Mouse (Mus musculus): ENCODE data around the gene Prkab1. TPM values are rescaled to one million over a fixed set of nuclear protein-coding genes. Genes with fewer than 3 reads are reported as not detected.
A peak's percentile ranks its signal among the peaks of the same experiment; 100 is the strongest.

Gene Prkab1
- polyA plus RNA-seq, 1 experiment from 2014 or later = 68.4 TPM

DNA sequence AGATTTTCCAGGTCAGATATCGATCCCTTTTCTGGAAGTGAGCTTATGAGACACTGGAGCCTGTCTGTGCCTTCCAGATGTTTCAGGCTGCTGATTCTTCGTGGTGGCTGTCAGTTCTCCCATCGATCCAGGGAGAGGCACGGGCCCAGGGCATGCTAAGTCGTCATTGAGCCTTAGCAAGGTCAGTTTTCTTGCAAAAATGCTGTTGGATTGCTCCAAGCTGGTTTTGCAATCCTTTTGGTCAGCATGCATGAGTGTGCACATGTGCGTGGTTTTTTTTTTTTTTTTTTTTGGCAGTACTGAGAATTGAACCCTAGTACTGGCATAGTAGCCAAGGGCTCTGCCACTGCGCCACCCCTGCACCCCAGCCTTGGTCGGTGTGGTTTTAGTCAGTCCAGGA is 21.2 kb downstream of the Prkab1 start:
- H3K9ac ChIP-seq = no peak overlapping the region
- H3K27ac ChIP-seq = no peak overlapping the region
- no peaks in the 10 kb centered on the region for H3K27me3 ChIP-seq (replicated peaks)
- no peaks in the 10 kb centered on the region for H3K36me3 ChIP-seq
- 0 out of 2 replicates have a peak, but pooled peaks cover 5% of the 10 kb centered on the region for H3K4me1 ChIP-seq (replicated peaks)
- no peaks in the 10 kb centered on the region for H3K9me3 ChIP-seq
- H3K4me2 ChIP-seq (replicated peaks) = no peak overlapping the region
- H3K4me3 ChIP-seq (replicated peaks) = no peak overlapping the region
- ATAC-seq = no peak
- WGBS = 86% methylated on average over 8 of the region's 8 CpGs

DNA sequence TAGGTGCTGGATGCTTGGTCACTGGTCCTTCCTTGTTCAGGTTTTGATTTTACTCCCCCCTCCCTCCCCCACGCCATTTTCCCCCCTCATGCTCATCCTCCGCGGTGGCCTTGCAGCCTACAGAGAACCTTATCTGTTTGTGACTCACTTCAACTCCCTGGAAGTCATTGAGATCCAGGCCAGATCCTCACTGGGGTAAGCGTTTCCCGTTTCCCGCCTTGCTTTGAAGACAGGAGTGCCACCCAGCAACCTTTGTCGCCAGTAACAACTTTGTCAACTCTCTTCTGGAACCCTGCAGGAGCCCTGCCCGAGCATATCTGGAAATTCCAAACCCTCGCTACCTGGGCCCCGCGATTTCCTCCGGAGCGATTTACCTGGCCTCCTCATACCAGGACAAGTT is 26.9 kb downstream of the Prkab1 start:
- ATAC-seq = no peak
- no peaks in the 10 kb centered on the region for H3K4me1 ChIP-seq (replicated peaks)
- no peak overlapping the region for H3K27ac ChIP-seq
- no peaks in the 10 kb centered on the region for H3K27me3 ChIP-seq (replicated peaks)
- H3K36me3 ChIP-seq = peaks cover 7% of the 10 kb centered on the region
- 76% methylated on average over 13 of the region's 13 CpGs for WGBS
- H3K9ac ChIP-seq = no peak overlapping the region
- H3K4me2 ChIP-seq (replicated peaks) = no peak overlapping the region
- no peak overlapping the region for H3K4me3 ChIP-seq (replicated peaks)
- no peaks in the 10 kb centered on the region for H3K9me3 ChIP-seq

DNA sequence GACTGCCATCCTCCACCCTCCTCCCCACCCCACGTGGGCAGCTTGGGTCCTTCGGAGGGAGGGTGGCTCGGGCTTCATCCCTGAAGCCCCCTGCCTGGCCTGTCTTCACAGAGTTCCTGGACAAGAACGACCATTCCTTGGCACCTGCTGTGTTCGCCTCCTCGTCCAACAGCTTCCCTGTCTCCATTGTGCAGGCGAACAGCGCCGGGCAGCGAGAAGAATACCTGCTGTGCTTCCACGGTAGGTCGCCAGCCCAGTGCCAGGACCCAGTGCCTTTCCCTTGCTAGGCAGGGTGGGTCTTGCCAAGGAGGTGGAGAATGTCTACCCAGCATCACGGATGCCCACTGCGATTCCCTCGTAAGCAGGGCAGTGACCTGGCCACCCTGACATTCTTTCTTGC is 30.2 kb downstream of the Prkab1 start:
- Histone ChIP-seq H3K9ac (no peak overlapping the region), H3K4me3 (replicated peaks) (no peak overlapping the region), H3K4me1 (replicated peaks) (no peaks in the 10 kb centered on the region), H3K9me3 (no peaks in the 10 kb centered on the region), H3K27me3 (replicated peaks) (no peaks in the 10 kb centered on the region), H3K27ac (no peak overlapping the region), H3K36me3 (peaks cover 15% of the 10 kb centered on the region), H3K4me2 (replicated peaks) (no peak overlapping the region)
- WGBS = 93% methylated on average over 15 of the region's 15 CpGs
- no peak for ATAC-seq

DNA sequence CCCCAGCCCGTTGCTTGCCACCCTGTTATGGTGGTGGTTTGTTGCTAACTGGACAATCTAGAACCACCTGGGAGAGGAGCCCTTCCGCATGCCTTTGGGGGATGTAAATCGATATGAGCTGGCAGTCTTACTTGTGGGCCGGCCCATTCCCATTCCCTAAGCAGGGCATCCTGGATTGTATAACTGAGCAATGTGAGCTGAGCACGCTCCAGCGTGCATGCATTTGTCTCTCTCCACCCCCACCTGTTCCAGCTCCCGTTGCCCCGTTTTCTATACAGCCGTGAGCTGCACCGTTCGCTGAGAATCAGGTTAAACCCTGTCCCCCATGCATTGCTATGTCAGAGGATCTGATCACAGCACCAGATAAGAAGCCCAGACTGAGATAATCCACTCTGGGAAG is 32.6 kb downstream of the Prkab1 start:
- WGBS = 96% methylated on average over 11 of the region's 11 CpGs
- Histone ChIP-seq H3K27ac (no peak overlapping the region), H3K9ac (no peak overlapping the region), H3K4me2 (replicated peaks) (no peak overlapping the region), H3K9me3 (no peaks in the 10 kb centered on the region), H3K4me1 (replicated peaks) (no peaks in the 10 kb centered on the region), H3K4me3 (replicated peaks) (no peak overlapping the region), H3K27me3 (replicated peaks) (no peaks in the 10 kb centered on the region), H3K36me3 (peaks cover 20% of the 10 kb centered on the region)
- ATAC-seq = no peak

DNA sequence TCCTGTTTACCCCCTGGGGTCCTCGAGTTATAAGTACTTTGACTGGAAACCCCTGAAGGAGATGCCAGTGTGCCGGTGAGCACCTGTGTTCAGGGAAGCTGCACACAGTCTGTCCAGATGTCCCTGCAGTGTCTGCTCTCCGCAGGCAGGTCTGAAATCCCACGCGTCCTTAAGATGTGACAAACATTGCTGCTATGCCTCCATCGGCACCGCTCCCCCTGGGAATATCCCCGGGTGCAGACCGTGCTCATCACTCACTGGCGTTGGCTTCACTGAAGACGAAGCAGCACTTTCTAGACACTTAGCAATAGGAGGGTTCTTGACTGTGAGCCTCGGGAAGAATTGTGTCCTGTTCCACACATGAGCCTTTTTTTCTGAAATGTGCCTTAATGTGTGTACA is 37.0 kb downstream of the Prkab1 start:
- H3K36me3 ChIP-seq = peaks cover 12% of the 10 kb centered on the region
- no peaks in the 10 kb centered on the region for H3K27me3 ChIP-seq (replicated peaks)
- H3K4me2 ChIP-seq (replicated peaks) = no peak overlapping the region
- no peak overlapping the region for H3K9ac ChIP-seq
- 90% methylated on average over 12 of the region's 12 CpGs for WGBS
- H3K4me3 ChIP-seq (replicated peaks) = no peak overlapping the region
- no peaks in the 10 kb centered on the region for H3K9me3 ChIP-seq
- peaks cover 3% of the 10 kb centered on the region; the same call in 1 of the 2 replicates for H3K4me1 ChIP-seq (replicated peaks)
- H3K27ac ChIP-seq = no peak overlapping the region
- no peak for ATAC-seq

DNA sequence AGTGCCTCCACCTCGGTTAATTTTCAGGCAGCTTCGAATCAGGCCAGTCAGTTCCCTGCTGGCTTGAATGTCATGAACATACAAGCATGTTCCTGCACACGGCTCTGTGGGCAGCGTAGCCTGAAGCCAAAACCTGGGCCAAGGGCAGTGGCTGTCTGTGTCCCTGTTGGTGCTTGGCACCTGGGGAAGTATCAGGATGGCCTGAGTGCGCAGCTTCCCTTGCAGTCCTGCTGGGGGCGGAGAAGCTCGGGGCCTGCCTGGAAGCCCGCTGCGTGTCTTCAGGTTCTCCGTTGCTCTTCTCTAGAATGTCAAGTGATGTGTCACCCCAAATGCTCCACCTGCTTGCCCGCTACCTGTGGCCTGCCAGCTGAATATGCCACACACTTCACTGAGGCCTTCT is 39.2 kb downstream of the Prkab1 start:
- peaks cover 3% of the 10 kb centered on the region; the same call in 1 of the 2 replicates for H3K4me1 ChIP-seq (replicated peaks)
- H3K36me3 ChIP-seq = peaks cover 9% of the 10 kb centered on the region
- H3K27ac ChIP-seq = no peak overlapping the region
- WGBS = 90% methylated on average over 11 of the region's 11 CpGs
- no peak for ATAC-seq
- no peak overlapping the region for H3K9ac ChIP-seq
- no peaks in the 10 kb centered on the region for H3K27me3 ChIP-seq (replicated peaks)
- H3K9me3 ChIP-seq = no peaks in the 10 kb centered on the region
- H3K4me2 ChIP-seq (replicated peaks) = no peak overlapping the region
- H3K4me3 ChIP-seq (replicated peaks) = no peak overlapping the region

DNA sequence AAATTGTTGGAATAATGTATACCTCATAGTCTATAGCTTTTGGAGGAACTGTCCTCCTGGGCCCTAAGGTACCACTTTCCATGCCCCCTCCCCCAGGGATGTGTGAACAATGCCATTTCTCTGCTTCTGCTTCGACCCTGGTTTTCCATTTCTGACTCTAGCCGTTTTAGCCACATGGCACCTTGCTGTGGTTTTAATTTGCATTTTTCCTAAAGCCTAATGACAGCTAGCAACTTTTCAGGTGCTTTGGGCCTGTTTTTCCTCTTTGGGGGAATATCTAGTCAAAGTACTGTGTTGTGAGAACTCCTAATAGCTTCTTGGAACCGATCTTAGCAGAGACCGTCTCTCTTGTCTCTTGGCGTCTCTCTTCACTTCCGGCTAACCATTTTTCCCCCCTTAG is 39.9 kb downstream of the Prkab1 start:
- no peak overlapping the region for H3K27ac ChIP-seq
- 93% methylated on average over 6 of the region's 6 CpGs for WGBS
- H3K36me3 ChIP-seq = peaks cover 4% of the 10 kb centered on the region
- no peak for ATAC-seq
- no peak overlapping the region for H3K9ac ChIP-seq
- no peaks in the 10 kb centered on the region for H3K9me3 ChIP-seq
- H3K4me3 ChIP-seq (replicated peaks) = no peak overlapping the region
- H3K27me3 ChIP-seq (replicated peaks) = no peaks in the 10 kb centered on the region
- peaks cover 3% of the 10 kb centered on the region; the same call in 1 of the 2 replicates for H3K4me1 ChIP-seq (replicated peaks)
- H3K4me2 ChIP-seq (replicated peaks) = no peak overlapping the region

DNA sequence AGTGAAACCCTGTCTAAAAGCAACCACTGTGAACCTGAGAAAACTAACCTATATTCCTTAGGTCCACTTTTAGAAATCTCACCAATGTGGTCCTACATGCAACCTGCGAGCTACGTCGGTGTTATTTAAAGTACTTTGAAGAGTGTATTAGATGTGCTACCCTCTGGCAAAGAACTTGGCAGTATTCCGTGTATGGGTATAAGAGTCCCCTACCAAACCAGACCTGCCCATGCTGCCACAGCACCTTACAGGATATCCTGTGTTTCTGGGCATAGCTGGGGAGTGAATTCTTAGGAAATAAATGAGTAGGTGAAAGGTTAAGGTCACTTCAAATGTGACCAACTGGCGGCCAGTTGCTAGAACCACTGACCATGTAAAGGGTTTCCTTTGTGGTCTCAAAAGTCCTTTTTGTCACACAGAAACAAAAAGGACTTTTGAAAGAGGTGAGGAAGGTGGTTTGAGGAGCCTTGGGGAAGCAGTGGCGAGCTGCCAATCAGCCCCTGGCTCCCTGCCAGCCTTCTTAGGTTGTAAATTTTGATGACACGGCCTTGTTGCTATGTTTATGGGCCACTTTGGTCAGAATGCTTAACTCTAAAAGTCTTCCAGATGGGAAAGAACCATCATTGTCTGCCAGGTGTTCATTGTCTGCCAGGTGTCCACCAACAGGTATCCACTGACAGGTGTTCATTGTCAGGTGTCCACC is 41.5 kb downstream of the Prkab1 start:
- peaks cover 3% of the 10 kb centered on the region; the same call in 1 of the 2 replicates for H3K4me1 ChIP-seq (replicated peaks)
- peaks cover 2% of the 10 kb centered on the region; the same call in 1 of the 2 replicates for H3K36me3 ChIP-seq
- 65% methylated on average over 7 of the region's 7 CpGs for WGBS
- no peak for ATAC-seq
- H3K9me3 ChIP-seq = no peaks in the 10 kb centered on the region
- H3K4me3 ChIP-seq (replicated peaks) = no peak overlapping the region
- no peak overlapping the region for H3K27ac ChIP-seq
- no peaks in the 10 kb centered on the region for H3K27me3 ChIP-seq (replicated peaks)
- no peak overlapping the region for H3K4me2 ChIP-seq (replicated peaks)
- no peak overlapping the region for H3K9ac ChIP-seq

DNA sequence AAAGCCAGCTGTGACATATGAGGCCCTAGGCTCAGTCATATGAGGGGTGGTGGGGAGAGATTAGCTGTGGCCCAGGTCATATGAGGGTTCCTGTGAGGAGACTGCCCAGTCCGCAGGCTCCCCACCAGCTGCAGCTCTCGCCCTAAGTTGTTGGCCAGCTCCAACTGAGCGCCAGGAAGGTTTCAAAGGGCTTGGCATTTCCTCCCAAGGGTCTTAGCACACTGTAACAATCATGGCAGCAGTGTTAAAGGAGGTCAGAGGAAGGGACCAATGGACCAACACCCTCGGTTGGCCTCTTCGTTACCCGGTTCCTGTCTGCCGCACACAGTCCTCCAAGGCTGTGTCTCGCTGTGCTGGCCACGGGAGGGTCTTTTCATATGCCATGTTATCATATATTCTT is 43.8 kb downstream of the Prkab1 start:
- Histone ChIP-seq H3K4me2 (replicated peaks) (no peak overlapping the region), H3K27me3 (replicated peaks) (no peaks in the 10 kb centered on the region), H3K27ac (no peak overlapping the region), H3K4me3 (replicated peaks) (no peak overlapping the region), H3K9me3 (no peaks in the 10 kb centered on the region), H3K4me1 (replicated peaks) (peaks cover 3% of the 10 kb centered on the region; the same call in 1 of the 2 replicates), H3K36me3 (no peaks in the 10 kb centered on the region; the same call in 1 of the 2 replicates), H3K9ac (no peak overlapping the region)
- 90% methylated on average over 9 of the region's 9 CpGs for WGBS
- no peak for ATAC-seq

DNA sequence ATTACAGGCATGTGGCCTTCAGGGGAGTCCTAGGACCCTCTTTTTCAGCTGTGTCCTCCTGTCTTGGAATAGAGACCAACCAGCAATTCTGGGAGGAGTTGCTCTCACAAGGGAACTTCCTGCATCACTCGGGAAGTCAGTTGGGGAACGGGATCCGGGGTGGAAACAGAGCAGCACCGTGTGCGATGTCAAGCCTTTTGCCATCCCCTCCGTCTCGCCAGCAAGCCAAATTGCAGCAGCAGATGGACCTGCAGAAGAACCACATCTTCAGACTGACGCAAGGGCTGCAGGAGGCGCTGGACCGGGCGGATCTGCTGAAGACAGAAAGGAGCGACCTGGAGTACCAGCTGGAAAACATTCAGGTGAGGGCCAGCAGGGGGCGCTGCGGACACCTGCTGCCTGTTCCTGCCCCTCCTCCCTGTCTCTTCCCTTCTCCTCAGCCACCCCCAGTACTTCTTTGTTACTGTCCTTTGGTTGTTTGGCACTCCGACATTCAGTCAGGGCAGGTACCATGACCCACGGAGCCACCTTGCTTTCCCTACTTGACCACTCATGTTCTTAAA is 45.1 kb downstream of the Prkab1 start:
- Histone ChIP-seq H3K9me3 (no peaks in the 10 kb centered on the region), H3K4me2 (replicated peaks) (no peak overlapping the region), H3K27me3 (replicated peaks) (no peaks in the 10 kb centered on the region), H3K9ac (no peak overlapping the region), H3K4me3 (replicated peaks) (no peak overlapping the region), H3K36me3 (no peaks in the 10 kb centered on the region), H3K27ac (0 out of 2 replicates have a peak overlapping the region, but pooled peaks have one; percentile 17), H3K4me1 (replicated peaks) (peaks cover 3% of the 10 kb centered on the region; the same call in 1 of the 2 replicates)
- 60% methylated on average over 16 of the region's 16 CpGs for WGBS
- no peak for ATAC-seq

DNA sequence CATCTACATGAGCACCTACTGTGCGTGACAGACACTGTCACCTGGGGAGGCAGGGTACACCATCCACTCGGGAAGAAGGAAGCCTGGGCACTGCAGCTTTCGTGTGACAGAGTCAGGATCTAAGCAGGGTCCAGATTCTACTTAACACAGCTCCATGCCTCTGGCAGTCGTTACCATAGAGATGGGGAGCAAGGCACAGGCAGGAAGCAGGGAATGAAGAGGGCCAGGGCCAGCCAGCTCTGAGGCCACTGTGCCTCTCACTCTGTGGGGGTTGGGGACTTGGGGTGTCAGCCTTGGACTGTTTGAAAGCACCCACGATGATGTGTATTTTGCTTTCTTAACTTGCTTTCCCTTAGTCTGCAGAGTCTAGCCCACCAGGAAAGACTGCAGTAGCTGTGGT is 46.1 kb downstream of the Prkab1 start:
- no peak overlapping the region for H3K9ac ChIP-seq
- peak overlapping the region; percentile 54 for H3K27ac ChIP-seq
- H3K4me2 ChIP-seq (replicated peaks) = no peak overlapping the region
- no peak overlapping the region for H3K4me3 ChIP-seq (replicated peaks)
- no peaks in the 10 kb centered on the region for H3K27me3 ChIP-seq (replicated peaks)
- 58% methylated on average over 5 of the region's 5 CpGs for WGBS
- ATAC-seq = no peak
- H3K9me3 ChIP-seq = no peaks in the 10 kb centered on the region
- H3K36me3 ChIP-seq = no peaks in the 10 kb centered on the region
- peaks cover 3% of the 10 kb centered on the region; the same call in 1 of the 2 replicates for H3K4me1 ChIP-seq (replicated peaks)

DNA sequence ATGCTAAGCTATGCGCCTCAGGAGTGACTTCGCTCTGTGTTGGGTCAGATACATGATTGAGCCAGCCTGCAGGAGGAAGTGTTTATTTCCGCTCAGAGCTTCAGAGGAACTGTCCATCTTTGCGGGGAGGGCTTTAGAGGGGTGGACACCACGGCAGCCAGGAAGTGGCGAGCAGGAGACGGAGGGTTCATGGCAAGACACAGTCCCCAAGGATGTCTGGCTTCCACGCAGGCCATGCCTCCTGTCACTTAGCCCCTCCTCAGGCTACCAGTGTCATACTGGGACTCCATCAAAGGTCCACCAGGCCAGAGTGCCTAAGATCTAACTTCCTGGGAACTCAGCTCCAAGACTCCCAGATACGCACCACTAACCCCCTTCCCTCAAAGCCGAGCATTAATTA is 46.6 kb downstream of the Prkab1 start:
- no peaks in the 10 kb centered on the region for H3K27me3 ChIP-seq (replicated peaks)
- no peak overlapping the region for H3K4me3 ChIP-seq (replicated peaks)
- whole genome bisulfite sequencing = 61% methylated on average over 10 of the region's 10 CpGs
- no peak for ATAC-seq
- H3K4me1 ChIP-seq (replicated peaks) = no peaks in the 10 kb centered on the region
- H3K36me3 ChIP-seq = no peaks in the 10 kb centered on the region
- H3K4me2 ChIP-seq (replicated peaks) = no peak overlapping the region
- no peak overlapping the region for H3K9ac ChIP-seq
- H3K27ac ChIP-seq = peak overlapping the region; percentile 54
- no peaks in the 10 kb centered on the region for H3K9me3 ChIP-seq

DNA sequence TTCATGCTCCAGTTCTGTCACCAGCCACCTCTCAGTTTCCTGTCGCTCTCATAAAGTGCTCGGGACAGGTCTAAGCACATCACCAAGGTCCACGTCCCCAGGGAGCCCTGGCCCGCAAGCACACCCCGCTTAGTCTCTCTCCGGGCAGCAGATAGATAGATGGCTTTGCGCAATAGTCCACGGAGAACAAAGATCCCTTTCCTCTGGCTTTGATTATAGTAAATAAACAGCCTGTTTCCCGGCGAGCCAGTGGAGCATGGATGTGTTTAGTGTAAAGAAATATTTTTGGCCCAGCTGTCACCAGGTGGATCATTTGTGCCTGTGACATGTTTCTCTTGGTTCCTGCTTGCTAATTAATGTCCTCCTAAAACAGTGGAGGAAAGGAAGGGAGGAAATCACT is 47.0 kb downstream of the Prkab1 start:
- no peak overlapping the region for H3K4me3 ChIP-seq (replicated peaks)
- H3K4me1 ChIP-seq (replicated peaks) = no peaks in the 10 kb centered on the region
- 44% methylated on average over 10 of the region's 10 CpGs for WGBS
- no peaks in the 10 kb centered on the region for H3K27me3 ChIP-seq (replicated peaks)
- H3K36me3 ChIP-seq = no peaks in the 10 kb centered on the region
- no peaks in the 10 kb centered on the region for H3K9me3 ChIP-seq
- ATAC-seq = 0 out of 2 replicates have a peak, but pooled peaks have one; percentile 36
- peak overlapping the region; percentile 54 for H3K27ac ChIP-seq
- no peak overlapping the region for H3K4me2 ChIP-seq (replicated peaks)
- H3K9ac ChIP-seq = no peak overlapping the region

All from intestine, embryonic 15.5 days (tissue).